11 mouse cellular contexts compared by ENCODE assay signal in the genomic region with DNA sequence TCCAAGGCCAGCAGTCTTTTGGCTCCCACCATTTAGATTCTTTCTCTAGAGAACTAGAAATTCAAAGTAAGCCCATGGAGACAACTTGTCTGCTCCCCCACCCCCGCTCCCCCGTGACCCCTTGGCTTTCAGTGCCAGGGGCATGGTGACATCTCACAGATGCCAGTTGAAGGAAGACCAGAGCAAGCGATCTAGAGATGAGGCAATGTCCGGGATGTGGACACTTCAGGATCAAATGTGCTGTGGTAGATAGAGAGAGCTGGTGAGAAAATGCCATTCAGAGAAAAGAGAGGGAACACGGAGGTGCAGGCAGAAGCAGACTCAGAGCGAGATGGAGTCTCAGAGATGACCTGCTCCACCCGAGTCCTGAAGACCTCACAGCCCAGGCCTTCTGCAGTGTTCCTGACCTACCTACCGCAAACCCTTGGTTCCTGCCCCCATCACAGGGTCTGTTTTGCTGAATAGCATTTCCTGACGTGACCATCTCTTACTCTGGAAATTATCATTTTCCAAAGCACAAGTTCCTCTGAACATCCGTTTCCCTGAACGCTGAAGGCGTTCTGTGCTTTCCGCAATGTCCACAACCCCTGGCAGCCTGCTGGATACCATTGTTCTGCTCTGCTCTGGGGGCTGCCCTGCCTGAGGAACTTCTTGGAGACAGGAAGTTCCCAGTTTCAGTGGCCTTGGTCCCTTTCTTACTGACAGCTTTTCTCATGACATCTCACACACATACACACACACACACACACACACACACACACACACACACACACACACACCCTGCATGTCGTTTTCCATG. TPM values are rescaled to one million over a fixed set of nuclear protein-coding genes. Genes with fewer than 3 reads are reported as not detected.
DNase-seq lines count a peak whose midpoint lies in the region; ATAC-seq lines count a peak whose summit lies in the region.
"Had no signal": no experiment of that assay in that cellular context is flagged by ENCODE, and none has a peak within 500 bp of the region (broad histone marks: within the 10 kb centered on the region; RNA-seq: fewer than 3 reads in every experiment).

No protein-coding gene starts in this region.

- intact Hi-C loops in heart, postnatal 10 days (cut with DNase I), result loop anchor here (5.0 kb wide), 1 partner anchor 102 kb away; no protein-coding TSS in a partner anchor

- DNase-seq in heart, adult 8-10 months (ENCODE audit: low spot score), result peak; percentile 42
- no peak for DNase-seq in heart, postnatal 10 days
- DNase-seq in heart, adult 9 months (ENCODE audit: low spot score in 2 of 2), result peak; percentile 29 to 60
- DNase-seq in kidney, postnatal 36 days, result peak; percentile 43 to 63
- peak; percentile 34 for DNase-seq in lung, postnatal 14 days
- no peak for DNase-seq in spleen, postnatal 10 days (ENCODE audit: low spot score in 2 of 2)
- no peak for DNase-seq in left cerebral cortex, adult 8-10 months (ENCODE audit: low spot score in 2 of 2)
- DNase-seq: cerebellum, adult 11-12 months had no signal

- no peak for ATAC-seq in monocyte, adult 5-6 weeks (replicated peaks; ENCODE audit: insufficient number of reproducible peaks, low FRiP score, low TSS enrichment, poor library complexity, severe bottlenecking)
- ATAC-seq: CD4-positive, CD25-positive, alpha-beta regulatory T cell, adult 4 months; forebrain, embryonic 13.5 days had no signal

RNA-seq across cellular contexts. Expression of a gene that starts 22.2 kb away (rescaled TPM):
- total RNA-seq in heart, adult 8-10 months (2022), result 1 to 10 TPM; 5.5 to 8.9 (median 6.6) TPM
- 10 to 100 TPM; 15.3 to 16.7 TPM for total RNA-seq in heart, postnatal 10 days (2021)
- total RNA-seq in left cerebral cortex, adult 8-10 months (2022), result 10 to 100 TPM; 46.3 to 57.0 (median 52.6) TPM
- 15.5 to 25.4 TPM (median 23.5 TPM) in 3 replicates for total RNA-seq in monocyte, adult 5-6 weeks (2017)

Comparison
In these comparisons a context has a peak if more than half of its experiments do, and no peak if none do; other contexts are left out.
1. DNase-seq: peak in heart, adult 8-10 months (single experiment), heart, adult 9 months (2 of 2), kidney, postnatal 36 days (2 of 2) and lung, postnatal 14 days (single experiment); none in heart, postnatal 10 days (0 of 2), spleen, postnatal 10 days (0 of 2) and left cerebral cortex, adult 8-10 months (0 of 2).